Mouse (Mus musculus): Measurements from ENCODE around the gene Dohh. TPM values are rescaled to one million over a fixed set of nuclear protein-coding genes. Genes with fewer than 3 reads are reported as not detected.

Dohh gene
- 206 and 254 TPM in 2 replicates for polyA plus RNA-seq (2012; ENCODE audit: low replicate concordance)

GRCm38 (mm10) chr10:81383802-81384604, at the start of gene Dohh, which contains the start of gene Gm48551:
Gene Dohh (plus strand): TSS chr10:81384428.
Gene Gm48551 (plus strand): TSS chr10:81384466.

GRCm38 (mm10) chr10:81342686-81343505, 41.3 kb upstream of the Dohh start, which contains the start of gene Gipc3:
Gene Gipc3 (minus strand): TSS chr10:81343266.

GRCm38 (mm10) chr10:81350351-81351063, 33.7 kb upstream of the Dohh start, which contains the start of gene Hmg20b:
Gene Hmg20b (minus strand): TSS chr10:81350480.

GRCm38 (mm10) chr10:81356991-81357844, 27.0 kb upstream of the Dohh start, which contains the start of gene Mfsd12:
Gene Mfsd12 (plus strand): TSS chr10:81357491.

GRCm38 (mm10) chr10:81365672-81366476, 18.4 kb upstream of the Dohh start, which contains the start of gene 4930404N11Rik:
Gene 4930404N11Rik (minus strand): TSS chr10:81365816.

GRCm38 (mm10) chr10:81377793-81378552, 6.3 kb upstream of the Dohh start, which contains the start of gene Fzr1:
Gene Fzr1 (minus strand): TSS chr10:81378516.

GRCm38 (mm10) chr10:81388505-81389055, 4.4 kb downstream of the Dohh start, which contains the start of gene Gm48552:
Gene Gm48552 (plus strand): TSS chr10:81389005.

GRCm38 (mm10) chr10:81392781-81393185, 8.6 kb downstream of the Dohh start, which contains the start of gene Smim24:
Gene Smim24 (plus strand): TSS chr10:81393051.

Other genes starting within 250 kb of the Dohh start
- 295 and 321 TPM in 2 replicates for gene Zbtb7a, start 249.2 kb upstream of the Dohh start, polyA plus RNA-seq (2012; ENCODE audit: low replicate concordance)
- gene Pias4, start 216.5 kb upstream of the Dohh start, polyA plus RNA-seq (2012; ENCODE audit: low replicate concordance): 90.2 and 186 TPM in 2 replicates
- gene Eef2, start 207.8 kb upstream of the Dohh start, polyA plus RNA-seq (2012; ENCODE audit: low replicate concordance): 344 and 2,489 TPM in 2 replicates
- gene Dapk3, start 201.4 kb upstream of the Dohh start, polyA plus RNA-seq (2012; ENCODE audit: low replicate concordance): 53.3 and 169 TPM in 2 replicates
- gene 4930442H23Rik, start 200.6 kb upstream of the Dohh start, polyA plus RNA-seq (2012; ENCODE audit: low replicate concordance): not detected in 2 replicates
- gene Nmrk2, start 182.4 kb upstream of the Dohh start, polyA plus RNA-seq (2012; ENCODE audit: low replicate concordance): not detected in 2 replicates
- 0.09 and 0.16 TPM in 2 replicates for gene Atcay, start 153.6 kb upstream of the Dohh start, polyA plus RNA-seq (2012; ENCODE audit: low replicate concordance)
- 1.6 and 1.7 TPM in 2 replicates for gene Zfr2, start 151.3 kb upstream of the Dohh start, polyA plus RNA-seq (2012; ENCODE audit: low replicate concordance)
- gene Matk, start 131.5 kb upstream of the Dohh start, polyA plus RNA-seq (2012; ENCODE audit: low replicate concordance): 4.8 and 18.9 TPM in 2 replicates
- gene Mrpl54, start 117.5 kb upstream of the Dohh start, polyA plus RNA-seq (2012; ENCODE audit: low replicate concordance): 351 and 433 TPM in 2 replicates
- 147 and 155 TPM in 2 replicates for gene Apba3, start 117.5 kb upstream of the Dohh start, polyA plus RNA-seq (2012; ENCODE audit: low replicate concordance)
- gene Tjp3, start 92.8 kb upstream of the Dohh start, polyA plus RNA-seq (2012; ENCODE audit: low replicate concordance): 2.4 and 5.3 TPM in 2 replicates
- gene Pip5k1c, start 91.5 kb upstream of the Dohh start, polyA plus RNA-seq (2012; ENCODE audit: low replicate concordance): 189 and 253 TPM in 2 replicates
- gene Cactin, start 63.3 kb upstream of the Dohh start, polyA plus RNA-seq (2012; ENCODE audit: low replicate concordance): 67.6 and 96.5 TPM in 2 replicates
- gene Tbxa2r, start 55.7 kb upstream of the Dohh start, polyA plus RNA-seq (2012; ENCODE audit: low replicate concordance): 3.7 and 8.0 TPM in 2 replicates
- gene Gipc3, start 41.2 kb upstream of the Dohh start, polyA plus RNA-seq (2012; ENCODE audit: low replicate concordance): 1.3 and 2.0 TPM in 2 replicates
- gene Hmg20b, start 33.9 kb upstream of the Dohh start, polyA plus RNA-seq (2012; ENCODE audit: low replicate concordance): 314 and 739 TPM in 2 replicates
- 68.4 and 74.4 TPM in 2 replicates for gene Mfsd12, start 26.9 kb upstream of the Dohh start, polyA plus RNA-seq (2012; ENCODE audit: low replicate concordance)
- 10.6 and 16.6 TPM in 2 replicates for gene 4930404N11Rik, start 18.6 kb upstream of the Dohh start, polyA plus RNA-seq (2012; ENCODE audit: low replicate concordance)
- 99.5 and 103 TPM in 2 replicates for gene Fzr1, start 5.9 kb upstream of the Dohh start, polyA plus RNA-seq (2012; ENCODE audit: low replicate concordance)
- gene Gm48551, start within 50 bp of the Dohh start, polyA plus RNA-seq (2012; ENCODE audit: low replicate concordance): 0.33 and 0.42 TPM in 2 replicates
- 3.7 and 10.5 TPM in 2 replicates for gene Gm48552, start 4.6 kb downstream of the Dohh start, polyA plus RNA-seq (2012; ENCODE audit: low replicate concordance)
- 0.68 and 2.2 TPM in 2 replicates for gene Smim24, start 8.6 kb downstream of the Dohh start, polyA plus RNA-seq (2012; ENCODE audit: low replicate concordance)
- 206 and 375 TPM in 2 replicates for gene Nfic, start 71.2 kb downstream of the Dohh start, polyA plus RNA-seq (2012; ENCODE audit: low replicate concordance)
- gene Celf5, start 98.3 kb downstream of the Dohh start, polyA plus RNA-seq (2012; ENCODE audit: low replicate concordance): 0.23 and 0.60 TPM in 2 replicates
- gene Ncln, start 112.0 kb downstream of the Dohh start, polyA plus RNA-seq (2012; ENCODE audit: low replicate concordance): 296 and 494 TPM in 2 replicates
- gene S1pr4, start 115.7 kb downstream of the Dohh start, polyA plus RNA-seq (2012; ENCODE audit: low replicate concordance): 34.9 and 78.0 TPM in 2 replicates
- 30.2 and 35.0 TPM in 2 replicates for gene Gna15, start 139.8 kb downstream of the Dohh start, polyA plus RNA-seq (2012; ENCODE audit: low replicate concordance)
- gene Gna11, start 160.8 kb downstream of the Dohh start, polyA plus RNA-seq (2012; ENCODE audit: low replicate concordance): 21.9 and 22.6 TPM in 2 replicates
- 1,673 and 2,193 TPM in 2 replicates for gene Aes, start 175.1 kb downstream of the Dohh start, polyA plus RNA-seq (2012; ENCODE audit: low replicate concordance)
- 4.1 and 5.9 TPM in 2 replicates for gene Tle2, start 190.1 kb downstream of the Dohh start, polyA plus RNA-seq (2012; ENCODE audit: low replicate concordance)
- 1.3 and 9.1 TPM in 2 replicates for gene Tle6, start 216.6 kb downstream of the Dohh start, polyA plus RNA-seq (2012; ENCODE audit: low replicate concordance)
- 0.33 and 0.99 TPM in 2 replicates for gene BC025920, start 221.8 kb downstream of the Dohh start, polyA plus RNA-seq (2012; ENCODE audit: low replicate concordance)
- 83.0 and 132 TPM in 2 replicates for gene Sirt6, start 243.4 kb downstream of the Dohh start, polyA plus RNA-seq (2012; ENCODE audit: low replicate concordance)
- gene Ankrd24, start 244.1 kb downstream of the Dohh start, polyA plus RNA-seq (2012; ENCODE audit: low replicate concordance): 8.5 and 13.2 TPM in 2 replicates